Mouse (Mus musculus) right cerebral cortex, postnatal 4 days (tissue): ENCODE measurements around the gene Otud7a.

Source experiments
- DNase-seq: peaks from one replicate; pipeline ENCODE4 v3.0.0-alpha.2; 2022

Gene Otud7a

GRCm38 (mm10) chr7:63780821-63781220 lies 336.3 kb downstream of the Otud7a start:
- no peak for DNase-seq

GRCm38 (mm10) chr7:63789743-63790142 lies 345.2 kb downstream of the Otud7a start:
- DNase-seq = no peak

- DNase-seq = no peak
Measured at GRCm38 (mm10) chr7:63796001-63796632, 351.6 kb downstream of the Otud7a start.

GRCm38 (mm10) chr7:63798446-63798845 lies 353.9 kb downstream of the Otud7a start:
- no peak for DNase-seq

GRCm38 (mm10) chr7:63799304-63799703 lies 354.8 kb downstream of the Otud7a start:
- DNase-seq = no peak

GRCm38 (mm10) chr7:63802751-63803150 lies 358.2 kb downstream of the Otud7a start:
- DNase-seq = no peak
